Comparison of ENCODE assay signal across 9 mouse cellular contexts in the genomic region with DNA sequence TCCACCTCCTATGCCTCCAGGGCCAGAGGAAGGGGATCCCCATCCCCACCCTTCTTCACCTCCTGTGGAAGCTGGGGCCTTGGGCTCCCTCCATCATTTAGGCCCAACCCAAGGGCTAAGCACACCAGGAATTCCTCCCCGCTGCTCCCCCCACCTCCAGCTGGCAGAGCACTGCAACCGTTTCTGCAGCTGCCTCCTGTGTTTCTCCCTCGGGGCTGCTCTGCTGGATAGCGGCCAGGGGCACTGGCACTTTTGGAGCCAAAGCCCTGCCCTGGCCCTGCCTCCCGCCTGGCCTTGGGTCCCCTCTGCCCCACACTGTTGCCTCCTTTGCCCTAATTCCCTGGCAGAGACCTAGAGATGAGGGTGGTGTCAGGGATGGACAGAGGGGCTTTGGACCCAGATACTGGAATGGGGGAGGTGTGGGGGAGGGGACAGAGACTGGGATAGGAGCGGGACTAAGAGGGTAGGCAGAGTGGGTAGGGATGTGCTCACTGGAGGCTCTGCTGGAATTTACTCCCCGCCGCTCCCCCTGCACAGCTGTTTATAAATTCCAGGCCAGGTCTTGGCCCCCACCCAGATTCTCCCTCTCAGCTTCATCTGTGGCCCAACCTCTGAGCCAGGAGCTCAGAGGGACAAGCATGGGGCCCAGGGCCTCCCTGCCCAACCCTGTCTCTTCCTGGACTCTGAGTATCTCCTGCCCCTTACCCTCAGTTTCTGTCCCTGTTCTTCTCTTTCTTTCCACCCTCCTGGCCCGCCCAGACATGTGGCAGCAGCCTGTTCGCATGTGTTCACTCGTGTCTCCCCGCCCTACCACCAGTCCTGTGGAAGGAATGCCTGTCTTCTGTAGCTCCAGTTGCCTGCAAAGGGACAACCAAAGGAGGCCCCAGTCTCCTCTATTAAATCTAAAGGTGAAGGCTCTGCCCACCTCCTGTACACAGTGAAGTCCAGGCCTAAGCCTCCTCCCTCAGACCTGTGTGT. TPM values are rescaled to one million over a fixed set of nuclear protein-coding genes. Genes with fewer than 3 reads are reported as not detected.
DNase-seq lines count a peak whose midpoint lies in the region; ATAC-seq and TF ChIP-seq lines count a peak whose summit lies in the region.
"Had no signal": no experiment of that assay in that cellular context is flagged by ENCODE, and none has a peak within 500 bp of the region (broad histone marks: within the 10 kb centered on the region; RNA-seq: fewer than 3 reads in every experiment).

No protein-coding gene starts in this region.

- peaks cover 8% of the 10 kb centered on the region; the same call in 1 of the 2 replicates for H3K4me1 ChIP-seq in hindbrain, embryonic 14.5 days (replicated peaks; ENCODE audit: control insufficient read depth, insufficient read depth, low read length)
- 0 out of 2 replicates have a peak, but pooled peaks cover 6% of the 10 kb centered on the region for H3K4me1 ChIP-seq in limb, embryonic 11.5 days (ENCODE audit: control insufficient read depth, insufficient read depth, low read length)
- H3K4me1 ChIP-seq in midbrain, embryonic 16.5 days (ENCODE audit: control insufficient read depth, insufficient read depth, low read length), result peaks cover 3% of the 10 kb centered on the region; the same call in 1 of the 2 replicates

- no peak for TF ChIP-seq CTCF in C2C12 (IDR thresholded peaks at IDR 0.05; ENCODE audit: control insufficient read depth, insufficient read depth, insufficient read length)

- 47% methylated on average over 12 of the region's 12 CpGs for WGBS in hindbrain, embryonic 14.5 days
- 47% methylated on average over 12 of the region's 12 CpGs for WGBS in limb, embryonic 11.5 days
- WGBS in midbrain, embryonic 16.5 days, result 44% methylated on average over 10 of the region's 12 CpGs

- peaks cover 48% of the 10 kb centered on the region for H3K79me3 ChIP-seq in C2C12 (ENCODE audit: low read depth)

- no peak overlapping the region for H3K27ac ChIP-seq in hindbrain, embryonic 14.5 days
- peak overlapping the region; percentile 36; the same call in 1 of the 2 replicates for H3K27ac ChIP-seq in limb, embryonic 11.5 days (replicated peaks; ENCODE audit: low read depth, low read length)
- H3K27ac ChIP-seq in midbrain, embryonic 16.5 days (ENCODE audit: low read length), result no peak overlapping the region

- H3K9ac ChIP-seq in hindbrain, embryonic 14.5 days, result no peak overlapping the region
- H3K9ac ChIP-seq in limb, embryonic 11.5 days (ENCODE audit: low read length), result no peak overlapping the region
- no peak overlapping the region for H3K9ac ChIP-seq in midbrain, embryonic 16.5 days (ENCODE audit: low read depth, low read length)

- peak; percentile 82 to 94 for DNase-seq in adrenal gland, adult (ENCODE audit: inconsistent age in 2 of 2, low spot score in 1 of 2)
- peak; percentile 92 for DNase-seq in gastrocnemius, adult 18-20 months (ENCODE audit: low spot score)
- peak; percentile 32 for DNase-seq in hindbrain, embryonic 14.5 days (ENCODE audit: low spot score)
- peak; percentile 38 for DNase-seq in limb, embryonic 11.5 days (ENCODE audit: low spot score)
- DNase-seq in urinary bladder, postnatal 10 days (ENCODE audit: low spot score), result peak; percentile 49

- no peak overlapping the region for H3K4me3 ChIP-seq in C2C12 (ENCODE audit: insufficient read depth, poor library complexity, severe bottlenecking)
- H3K4me3 ChIP-seq in hindbrain, embryonic 14.5 days (replicated peaks; ENCODE audit: low read length), result no peak overlapping the region
- H3K4me3 ChIP-seq in limb, embryonic 11.5 days (ENCODE audit: low read depth, low read length), result no peak overlapping the region
- H3K4me3 ChIP-seq in midbrain, embryonic 16.5 days (ENCODE audit: low read depth, low read length), result no peak overlapping the region
- H3K4me3 ChIP-seq: megakaryocyte, embryonic 14.5 days had no signal

- peaks cover 56% of the 10 kb centered on the region for H3K36me3 ChIP-seq in C2C12 (ENCODE audit: control insufficient read depth, insufficient read depth)
- H3K36me3 ChIP-seq in hindbrain, embryonic 14.5 days (replicated peaks; ENCODE audit: control insufficient read depth, insufficient read depth), result no peaks in the 10 kb centered on the region
- H3K36me3 ChIP-seq in limb, embryonic 11.5 days (ENCODE audit: control insufficient read depth, insufficient read depth, low read length), result no peaks in the 10 kb centered on the region
- H3K36me3 ChIP-seq in midbrain, embryonic 16.5 days (ENCODE audit: control insufficient read depth, insufficient read depth, low read length), result no peaks in the 10 kb centered on the region

- peaks cover 75% of the 10 kb centered on the region for H3K79me2 ChIP-seq in C2C12 (ENCODE audit: control insufficient read depth, insufficient read depth)

- H3K27me3 ChIP-seq in C2C12 (ENCODE audit: control insufficient read depth, insufficient read depth, insufficient read length), result no peaks in the 10 kb centered on the region
- H3K27me3 ChIP-seq in hindbrain, embryonic 14.5 days (ENCODE audit: control insufficient read depth, insufficient read depth, low read length), result no peaks in the 10 kb centered on the region
- no peaks in the 10 kb centered on the region for H3K27me3 ChIP-seq in limb, embryonic 11.5 days (ENCODE audit: control insufficient read depth, insufficient read depth, low read length)
- no peaks in the 10 kb centered on the region for H3K27me3 ChIP-seq in midbrain, embryonic 16.5 days (ENCODE audit: control insufficient read depth, insufficient read depth, low read depth, low read length)

- no peaks in the 10 kb centered on the region for H3K9me3 ChIP-seq in hindbrain, embryonic 14.5 days (ENCODE audit: control insufficient read depth, low read length)
- no peaks in the 10 kb centered on the region; the same call in 1 of the 2 replicates for H3K9me3 ChIP-seq in limb, embryonic 11.5 days (ENCODE audit: control insufficient read depth, low read length)
- H3K9me3 ChIP-seq in midbrain, embryonic 16.5 days (replicated peaks; ENCODE audit: control insufficient read depth, low read length, poor library complexity, severe bottlenecking), result no peaks in the 10 kb centered on the region

- ATAC-seq in hindbrain, embryonic 14.5 days (ENCODE audit: low FRiP score), result peak; percentile 9; the same call in 1 of the 2 replicates
- peak; percentile 53; the same call in 1 of the 2 replicates for ATAC-seq in limb, embryonic 11.5 days (ENCODE audit: insufficient number of reproducible peaks, low FRiP score, low TSS enrichment, low read depth)
- peak; percentile 41; the same call in 1 of the 2 replicates for ATAC-seq in midbrain, embryonic 16.5 days
- no peak for ATAC-seq in activated CD4-positive, CD25-positive, alpha-beta regulatory T cell, adult 4 months

- no peak overlapping the region for H3K4me2 ChIP-seq in hindbrain, embryonic 14.5 days (replicated peaks)
- H3K4me2 ChIP-seq in limb, embryonic 11.5 days (ENCODE audit: low read depth, severe bottlenecking), result no peak overlapping the region
- no peak overlapping the region for H3K4me2 ChIP-seq in midbrain, embryonic 16.5 days (ENCODE audit: low read length)

- H3ac ChIP-seq in C2C12 (ENCODE audit: control insufficient read depth, insufficient read length, low read depth), result peak overlapping the region; percentile 60

TF ChIP-seq in C2C12, 6 proteins besides CTCF, POLR2A, EP300 and RAD21:
- TF ChIP-seq MYOG (IDR thresholded peaks at IDR 0.05; ENCODE audit: control insufficient read depth, extremely low read depth, insufficient read length) (no peak), FOSL1 (IDR thresholded peaks at IDR 0.05; ENCODE audit: insufficient read depth, low read length, poor library complexity, severe bottlenecking) (no peak), MYOD1 (IDR thresholded peaks at IDR 0.05; ENCODE audit: control insufficient read depth, insufficient read length, low read depth) (peak; percentile 88), MAX (IDR thresholded peaks at IDR 0.05) (peak; percentile 15), USF1 (IDR thresholded peaks at IDR 0.05; ENCODE audit: low read depth) (no peak)

RNA-seq across cellular contexts. Expression of a gene that starts 4.8 kb away (rescaled TPM):
- polyA plus RNA-seq in C2C12 (2012; fragmentation: generic; extraction: Trizol), result 98.7 TPM
- total RNA-seq in gastrocnemius, adult 18-20 months (2021), result 10 to 100 TPM; 24.9 to 37.4 TPM
- 5.6 and 6.6 TPM in 2 replicates for polyA plus RNA-seq in hindbrain, embryonic 14.5 days (2014; fragmentation: Nextera tagmentation; extraction: Ambion mirVana)
- polyA plus RNA-seq in limb, embryonic 11.5 days (2014; fragmentation: Nextera tagmentation; extraction: Ambion mirVana), result 8.1 and 9.3 TPM in 2 replicates
- 4.6 and 4.9 TPM in 2 replicates for polyA plus RNA-seq in midbrain, embryonic 16.5 days (2015; fragmentation: Nextera tagmentation; extraction: Ambion mirVana)
- under 1 TPM; 0.07 to 0.11 TPM for polyA plus RNA-seq in activated CD4-positive, CD25-positive, alpha-beta regulatory T cell, adult 4 months (2017; shearing (Covaris generic))

RNA-seq across cellular contexts. Expression of a gene that starts 16.7 kb away (rescaled TPM):
- 228 TPM for polyA plus RNA-seq in C2C12 (2012; fragmentation: generic; extraction: Trizol)
- total RNA-seq in gastrocnemius, adult 18-20 months (2021), result 10 to 100 TPM; 82.3 to 91.7 TPM
- 113 and 114 TPM in 2 replicates for polyA plus RNA-seq in hindbrain, embryonic 14.5 days (2014; fragmentation: Nextera tagmentation; extraction: Ambion mirVana)
- 195 and 197 TPM in 2 replicates for polyA plus RNA-seq in limb, embryonic 11.5 days (2014; fragmentation: Nextera tagmentation; extraction: Ambion mirVana)
- 108 and 110 TPM in 2 replicates for polyA plus RNA-seq in midbrain, embryonic 16.5 days (2015; fragmentation: Nextera tagmentation; extraction: Ambion mirVana)
- polyA plus RNA-seq in activated CD4-positive, CD25-positive, alpha-beta regulatory T cell, adult 4 months (2017; shearing (Covaris generic)), result 100 to 1,000 TPM; 334 to 398 TPM

RNA-seq across cellular contexts. Expression of a gene that starts 40.4 kb away (rescaled TPM):
- polyA plus RNA-seq in C2C12 (2012; fragmentation: generic; extraction: Trizol), result 423 TPM
- total RNA-seq in gastrocnemius, adult 18-20 months (2021), result 1,000 to 10,000 TPM; 1,514 to 1,837 TPM
- polyA plus RNA-seq in hindbrain, embryonic 14.5 days (2014; fragmentation: Nextera tagmentation; extraction: Ambion mirVana), result 1,554 and 1,615 TPM in 2 replicates
- 778 and 804 TPM in 2 replicates for polyA plus RNA-seq in limb, embryonic 11.5 days (2014; fragmentation: Nextera tagmentation; extraction: Ambion mirVana)
- 1,578 and 1,695 TPM in 2 replicates for polyA plus RNA-seq in midbrain, embryonic 16.5 days (2015; fragmentation: Nextera tagmentation; extraction: Ambion mirVana)
- polyA plus RNA-seq in activated CD4-positive, CD25-positive, alpha-beta regulatory T cell, adult 4 months (2017; shearing (Covaris generic)), result 100 to 1,000 TPM; 824 to 866 TPM

Comparison
In these comparisons a context has a peak if more than half of its experiments do, and no peak if none do; other contexts are left out.
1. DNase-seq: peak in every context shown above with its lines; median percentile 92 in gastrocnemius, adult 18-20 months; 88 in adrenal gland, adult; 49 in urinary bladder, postnatal 10 days; 38 in limb, embryonic 11.5 days; 32 in hindbrain, embryonic 14.5 days.